Mouse (Mus musculus): ENCODE measurements around the gene Mageb18. TPM values are rescaled to one million over a fixed set of nuclear protein-coding genes. Genes with fewer than 3 reads are reported as not detected.
"Not testable (repeated sequence)": the region's sequence is repeated elsewhere in the genome, so short reads cannot be mapped to it uniquely, and the experiment has no call there.

The Mageb18 gene
- not detected in 2 replicates for polyA plus RNA-seq (2012; rRNA removed)

DNA sequence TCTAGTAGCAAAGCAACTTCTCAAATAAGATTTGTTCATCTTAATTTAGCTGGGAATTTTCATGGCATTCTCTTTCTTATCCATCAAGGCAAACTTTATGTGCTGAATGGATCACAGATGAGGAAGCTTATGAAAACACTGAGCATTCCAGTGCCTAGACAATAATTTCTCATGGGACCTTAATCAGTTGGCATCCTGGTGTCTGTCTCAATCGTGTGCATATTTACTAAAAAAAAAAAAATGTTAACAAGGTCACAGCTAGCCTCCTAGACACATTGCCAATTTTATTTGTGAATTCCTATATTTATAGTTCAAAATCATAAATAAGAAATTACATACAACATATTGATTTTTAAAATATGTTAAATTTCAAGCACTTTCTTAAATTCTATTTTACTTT lies at the start of gene Mageb18:
Gene Mageb18, minus strand, starts transcription at position 101 of the 400 bp plus-strand sequence.
- H3K4me1 ChIP-seq (ENCODE audit: control insufficient read depth, insufficient read depth, insufficient read length, low read length): no peaks in the 10 kb centered on the region
- no peaks in the 10 kb centered on the region for H3K36me3 ChIP-seq (ENCODE audit: control insufficient read depth, insufficient read depth, low read length)
- no peak within 1 kb of the TSS for H3K27ac ChIP-seq (ENCODE audit: insufficient read depth, low read depth, low read length)
- 66% methylated on average over 1 of the region's 1 CpGs for WGBS
- H3K27me3 ChIP-seq (ENCODE audit: control insufficient read depth, insufficient read depth, low read length): no peaks in the 10 kb centered on the region
- H3K4me3 ChIP-seq (ENCODE audit: low read depth, low read length): no peak within 1 kb of the TSS
- no peak for TF ChIP-seq CTCF (IDR thresholded peaks at IDR 0.05; ENCODE audit: extremely low read depth, insufficient read length, insufficient replicate concordance, low read depth, low read length)
- TF ChIP-seq POLR2A (IDR thresholded peaks at IDR 0.05; ENCODE audit: low read depth, low read length): no peak

DNA sequence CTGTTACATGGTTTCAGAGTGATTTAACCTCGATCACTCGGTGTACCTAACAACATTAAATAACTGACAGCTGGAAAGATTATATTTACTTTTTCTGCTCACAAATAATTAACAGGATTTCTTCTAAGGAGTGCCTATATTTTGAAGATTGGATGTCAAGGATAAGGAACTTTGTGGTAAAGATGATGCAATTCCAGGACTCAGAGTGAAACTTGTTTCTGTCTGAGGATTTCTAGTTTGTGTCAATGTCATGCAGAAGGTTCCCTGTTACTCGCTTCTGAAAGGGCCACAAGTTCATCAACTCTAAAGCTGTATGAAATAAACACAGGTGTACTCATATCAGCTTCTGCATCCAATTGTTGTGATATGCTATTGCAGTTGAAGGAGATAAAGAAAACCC lies 13.4 kb upstream of the Mageb18 start:
- Histone ChIP-seq H3K36me3 (ENCODE audit: control insufficient read depth, insufficient read depth, low read length) (no peaks in the 10 kb centered on the region), H3K27me3 (ENCODE audit: control insufficient read depth, insufficient read depth, low read length) (no peaks in the 10 kb centered on the region), H3K4me3 (ENCODE audit: low read depth, low read length) (no peak overlapping the region), H3K4me1 (ENCODE audit: control insufficient read depth, insufficient read depth, insufficient read length, low read length) (no peaks in the 10 kb centered on the region), H3K27ac (ENCODE audit: insufficient read depth, low read depth, low read length) (no peak overlapping the region)
- TF ChIP-seq CTCF (IDR thresholded peaks at IDR 0.05; ENCODE audit: extremely low read depth, insufficient read length, insufficient replicate concordance, low read depth, low read length) (no peak), POLR2A (IDR thresholded peaks at IDR 0.05; ENCODE audit: low read depth, low read length) (no peak)
- 72% methylated on average over 3 of the region's 3 CpGs for WGBS

DNA sequence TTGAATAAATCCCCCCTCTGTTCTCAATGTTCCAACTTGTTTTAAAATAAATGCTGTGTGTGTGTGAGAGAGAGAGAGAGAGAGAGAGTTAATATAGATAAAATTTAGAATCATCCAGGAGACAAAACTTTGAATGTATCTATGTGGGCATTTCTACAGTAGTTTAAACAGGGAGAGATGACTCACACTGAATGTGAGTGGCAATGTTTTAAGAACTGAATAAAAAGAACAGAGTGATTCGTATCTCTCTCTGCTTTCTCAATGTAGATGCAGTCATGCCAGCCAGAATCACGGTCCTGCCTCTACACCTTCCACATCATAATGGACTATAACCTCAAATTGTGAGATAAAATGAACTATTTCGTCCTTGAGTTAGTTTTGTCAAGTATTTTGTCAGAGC lies 11.1 kb upstream of the Mageb18 start:
- Histone ChIP-seq H3K36me3 (ENCODE audit: control insufficient read depth, insufficient read depth, low read length) (no peaks in the 10 kb centered on the region), H3K4me3 (ENCODE audit: low read depth, low read length) (no peak overlapping the region), H3K27ac (ENCODE audit: insufficient read depth, low read depth, low read length) (no peak overlapping the region), H3K4me1 (ENCODE audit: control insufficient read depth, insufficient read depth, insufficient read length, low read length) (no peaks in the 10 kb centered on the region), H3K27me3 (ENCODE audit: control insufficient read depth, insufficient read depth, low read length) (no peaks in the 10 kb centered on the region)
- 59% methylated on average over 3 of the region's 3 CpGs for WGBS
- TF ChIP-seq POLR2A (IDR thresholded peaks at IDR 0.05; ENCODE audit: low read depth, low read length) (no peak), CTCF (IDR thresholded peaks at IDR 0.05; ENCODE audit: extremely low read depth, insufficient read length, insufficient replicate concordance, low read depth, low read length) (no peak)

DNA sequence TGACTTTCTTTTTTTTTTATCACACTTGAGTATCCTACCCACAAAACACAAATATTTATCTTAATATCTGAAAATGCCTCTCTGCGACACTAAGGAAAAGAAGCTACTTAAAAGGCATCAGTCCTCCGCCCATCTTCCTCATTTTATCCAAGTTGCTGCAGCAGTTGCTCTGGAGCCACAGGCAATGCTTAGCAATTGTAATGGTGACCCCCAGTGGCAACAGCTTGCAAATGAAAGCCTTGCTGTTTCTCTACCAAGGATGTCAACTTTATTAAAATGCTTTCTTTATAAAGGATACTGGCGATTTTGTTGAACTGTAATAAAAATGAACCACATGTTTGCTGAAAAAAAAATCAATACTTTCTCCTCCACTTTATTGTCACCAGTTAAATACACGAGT lies 2.0 kb downstream of the Mageb18 start:
- 26% methylated on average over 4 of the region's 4 CpGs for WGBS
- Histone ChIP-seq H3K27me3 (ENCODE audit: control insufficient read depth, insufficient read depth, low read length) (no peaks in the 10 kb centered on the region), H3K27ac (ENCODE audit: insufficient read depth, low read depth, low read length) (no peak overlapping the region), H3K4me3 (ENCODE audit: low read depth, low read length) (no peak overlapping the region), H3K4me1 (ENCODE audit: control insufficient read depth, insufficient read depth, insufficient read length, low read length) (no peaks in the 10 kb centered on the region), H3K36me3 (ENCODE audit: control insufficient read depth, insufficient read depth, low read length) (no peaks in the 10 kb centered on the region)
- TF ChIP-seq POLR2A (IDR thresholded peaks at IDR 0.05; ENCODE audit: low read depth, low read length): no peak
- TF ChIP-seq CTCF (IDR thresholded peaks at IDR 0.05; ENCODE audit: extremely low read depth, insufficient read length, insufficient replicate concordance, low read depth, low read length): no peak

DNA sequence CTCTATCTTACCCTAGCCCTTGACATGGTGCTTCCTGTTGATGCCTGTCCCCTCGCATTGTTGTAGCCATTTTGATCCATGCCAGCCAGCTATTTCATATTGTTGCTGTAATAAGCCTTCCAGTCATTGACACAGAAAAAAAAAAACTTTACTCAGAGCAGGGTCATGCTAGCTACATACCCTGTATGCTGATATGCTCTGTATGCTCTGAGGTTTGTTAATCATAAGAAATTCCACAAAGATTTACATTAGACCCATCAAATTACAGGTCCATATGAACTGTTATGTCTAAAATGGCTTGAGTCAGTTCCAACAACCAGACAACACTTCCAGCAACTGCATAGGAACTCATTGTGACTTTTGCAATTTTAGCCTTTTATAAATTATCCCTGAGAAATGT lies 71.5 kb downstream of the Mageb18 start:
- Histone ChIP-seq H3K27me3 (ENCODE audit: control insufficient read depth, insufficient read depth, low read length) (no peaks in the 10 kb centered on the region), H3K36me3 (ENCODE audit: control insufficient read depth, insufficient read depth, low read length) (no peaks in the 10 kb centered on the region), H3K27ac (ENCODE audit: insufficient read depth, low read depth, low read length) (no peak overlapping the region), H3K4me3 (ENCODE audit: low read depth, low read length) (no peak overlapping the region), H3K4me1 (ENCODE audit: control insufficient read depth, insufficient read depth, insufficient read length, low read length) (no peaks in the 10 kb centered on the region)
- 67% methylated on average over 1 of the region's 1 CpGs for WGBS
- TF ChIP-seq POLR2A (IDR thresholded peaks at IDR 0.05; ENCODE audit: low read depth, low read length) (no peak), CTCF (IDR thresholded peaks at IDR 0.05; ENCODE audit: extremely low read depth, insufficient read length, insufficient replicate concordance, low read depth, low read length) (no peak)

DNA sequence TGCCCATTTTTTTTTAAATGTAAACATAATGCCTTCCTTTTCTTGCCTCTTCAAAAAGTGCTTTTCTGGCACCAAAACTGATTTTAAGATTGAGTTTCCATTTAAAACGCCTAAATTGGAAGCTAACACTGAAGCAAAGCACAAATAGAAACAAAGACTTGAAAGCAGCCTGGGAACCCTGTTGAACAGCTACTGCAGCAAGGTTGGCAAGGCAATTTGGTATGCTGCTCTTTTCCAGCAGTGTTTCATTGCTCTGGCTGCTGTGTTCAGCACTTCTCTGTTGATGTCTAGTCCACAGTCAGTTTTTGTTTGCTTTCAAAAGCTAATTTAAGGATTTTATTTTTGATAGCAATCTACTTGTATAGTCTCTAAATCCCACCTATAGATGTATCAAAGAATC lies 101.1 kb downstream of the Mageb18 start:
- Histone ChIP-seq H3K4me1 (ENCODE audit: control insufficient read depth, insufficient read depth, insufficient read length, low read length) (no peaks in the 10 kb centered on the region), H3K4me3 (ENCODE audit: low read depth, low read length) (no peak overlapping the region), H3K36me3 (ENCODE audit: control insufficient read depth, insufficient read depth, low read length) (no peaks in the 10 kb centered on the region), H3K27ac (ENCODE audit: insufficient read depth, low read depth, low read length) (no peak overlapping the region), H3K27me3 (ENCODE audit: control insufficient read depth, insufficient read depth, low read length) (no peaks in the 10 kb centered on the region)
- TF ChIP-seq POLR2A (IDR thresholded peaks at IDR 0.05; ENCODE audit: low read depth, low read length): no peak
- no peak for TF ChIP-seq CTCF (IDR thresholded peaks at IDR 0.05; ENCODE audit: extremely low read depth, insufficient read length, insufficient replicate concordance, low read depth, low read length)
- WGBS: 31% methylated on average over 1 of the region's 1 CpGs

DNA sequence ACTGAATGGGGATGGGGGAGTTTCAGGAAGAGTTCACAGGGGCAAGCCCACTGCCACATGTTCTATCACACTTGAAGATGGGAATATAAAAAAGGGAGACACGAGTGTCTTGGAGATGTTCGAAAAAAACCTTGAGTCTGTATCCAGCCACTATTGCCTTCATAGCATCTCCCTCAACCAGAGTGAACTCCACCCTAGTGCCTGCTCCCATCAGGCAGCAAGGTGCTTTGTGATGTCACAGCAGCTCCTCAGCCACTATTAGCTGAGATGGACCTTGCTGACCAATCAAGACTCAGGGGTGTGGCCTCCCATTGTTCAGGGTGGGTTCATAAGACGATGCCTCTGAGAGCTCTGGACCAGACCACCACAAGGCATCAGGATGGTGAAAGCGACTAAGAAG lies 109.7 kb downstream of the Mageb18 start, which contains the start of gene Gm5941:
Gene Gm5941, plus strand, starts transcription at position 301 of the 400 bp plus-strand sequence.
- WGBS: 80% methylated on average over 4 of the region's 4 CpGs
- H3K36me3 ChIP-seq (ENCODE audit: control insufficient read depth, insufficient read depth, low read length); H3K27ac ChIP-seq (ENCODE audit: insufficient read depth, low read depth, low read length); H3K4me1 ChIP-seq (ENCODE audit: control insufficient read depth, insufficient read depth, insufficient read length, low read length); H3K4me3 ChIP-seq (ENCODE audit: low read depth, low read length); H3K27me3 ChIP-seq (ENCODE audit: control insufficient read depth, insufficient read depth, low read length): not testable (repeated sequence)

DNA sequence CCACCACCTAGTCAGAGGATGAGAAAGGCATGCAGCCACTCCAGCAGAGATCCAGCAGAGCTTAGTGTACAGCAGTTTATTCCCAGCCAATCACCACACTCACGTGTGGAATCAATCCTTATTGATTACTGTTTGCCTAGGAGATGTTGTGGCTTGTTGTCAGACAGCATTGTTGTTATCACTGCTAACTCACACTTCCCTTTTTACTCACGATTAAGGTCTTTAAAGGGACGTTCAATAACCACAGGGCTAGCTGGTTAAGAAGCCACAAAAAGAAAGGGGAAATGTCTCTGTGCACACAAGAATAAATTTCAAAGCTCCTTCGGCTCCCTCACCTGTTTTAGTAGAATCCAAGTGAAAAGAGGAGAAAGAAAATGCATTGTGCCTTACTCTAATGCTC lies 134.6 kb downstream of the Mageb18 start:
- Histone ChIP-seq H3K27me3 (ENCODE audit: control insufficient read depth, insufficient read depth, low read length) (no peaks in the 10 kb centered on the region), H3K4me3 (ENCODE audit: low read depth, low read length) (no peak overlapping the region), H3K4me1 (ENCODE audit: control insufficient read depth, insufficient read depth, insufficient read length, low read length) (no peaks in the 10 kb centered on the region), H3K27ac (ENCODE audit: insufficient read depth, low read depth, low read length) (no peak overlapping the region), H3K36me3 (ENCODE audit: control insufficient read depth, insufficient read depth, low read length) (no peaks in the 10 kb centered on the region)
- WGBS: 50% methylated on average over 4 of the region's 4 CpGs
- TF ChIP-seq CTCF (IDR thresholded peaks at IDR 0.05; ENCODE audit: extremely low read depth, insufficient read length, insufficient replicate concordance, low read depth, low read length) (no peak), POLR2A (IDR thresholded peaks at IDR 0.05; ENCODE audit: low read depth, low read length) (no peak)
